Mouse (Mus musculus): ENCODE measurements around the gene Gm21994.
"Not testable (repeated sequence)": the region's sequence is repeated elsewhere in the genome, so short reads cannot be mapped to it uniquely, and the experiment has no call there.

Gm21994 gene

GRCm38 (mm10) chr2:150255491-150255890 lies at the start of gene Gm21994:
Gene Gm21994 (minus strand): TSS chr2:150255591.
- in situ Hi-C loops (cut with MseI, MboI) = not testable (repeated sequence)

- in situ Hi-C loops (cut with MseI, MboI) = no loop called here
Observed at GRCm38 (mm10) chr2:150299096-150299495, 43.7 kb upstream of the Gm21994 start.

GRCm38 (mm10) chr2:150293669-150294068 lies 38.3 kb upstream of the Gm21994 start:
- in situ Hi-C loops (cut with MseI, MboI) = no loop called here

- in situ Hi-C loops (cut with MseI, MboI) = not testable (repeated sequence)
Observed at GRCm38 (mm10) chr2:150257291-150257690, 1.9 kb upstream of the Gm21994 start, which contains the start of gene Gm14124. Gene Gm14124 (plus strand): TSS chr2:150257517.

- in situ Hi-C loops (cut with MseI, MboI) = not testable (repeated sequence)
Observed at GRCm38 (mm10) chr2:150256861-150257260, 1.5 kb upstream of the Gm21994 start.

DNA sequence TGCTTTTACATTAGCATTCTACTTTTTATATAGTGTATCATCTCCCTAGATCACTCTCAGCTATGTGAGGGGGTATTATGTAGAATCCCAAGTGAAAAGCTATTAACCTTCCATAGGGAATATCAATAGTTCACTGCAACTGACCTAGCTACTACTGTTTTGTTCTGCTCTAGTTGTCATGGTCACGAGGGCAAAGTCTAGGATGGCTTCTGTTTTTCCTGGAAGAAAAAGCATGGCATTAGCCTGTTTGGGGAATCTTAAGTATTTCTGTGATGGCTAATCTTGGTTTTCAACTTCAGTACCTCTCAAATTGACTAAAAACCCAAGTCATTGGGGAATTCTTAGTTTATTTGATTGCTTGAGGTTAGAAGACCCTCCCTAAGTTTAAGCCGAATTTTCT lies 12.2 kb downstream of the Gm21994 start:
- in situ Hi-C loops (cut with MseI, MboI) = no loop called here

DNA sequence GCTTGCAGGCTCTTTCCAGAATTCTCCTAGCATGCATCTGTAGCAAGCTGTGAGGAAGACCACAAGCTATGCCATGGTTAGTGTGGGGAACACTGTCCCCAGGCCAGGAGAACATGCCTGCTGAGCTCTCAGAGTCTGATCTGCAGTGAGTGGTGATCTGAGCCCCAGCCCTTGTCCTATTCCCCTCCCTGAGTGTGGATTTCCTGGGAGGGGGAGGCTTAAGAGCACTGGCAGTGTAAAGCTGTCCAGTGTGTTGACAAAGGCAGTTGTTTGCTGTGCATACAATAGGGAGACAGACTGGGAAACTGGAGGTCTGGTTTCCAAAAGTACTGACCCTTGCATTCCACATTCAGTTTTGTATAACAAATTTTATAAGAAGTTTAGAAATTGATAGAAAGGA lies 32.1 kb downstream of the Gm21994 start:
- in situ Hi-C loops (cut with MseI, MboI) = not testable (repeated sequence)

GRCm38 (mm10) chr2:150218363-150218725 lies 37.0 kb downstream of the Gm21994 start:
- in situ Hi-C loops (cut with MseI, MboI) = loop anchor here in 1 of 2 experiments (5.0 kb wide), 1 partner anchor 234 kb away; the partner anchor contains the start of gene Zfp442

DNA sequence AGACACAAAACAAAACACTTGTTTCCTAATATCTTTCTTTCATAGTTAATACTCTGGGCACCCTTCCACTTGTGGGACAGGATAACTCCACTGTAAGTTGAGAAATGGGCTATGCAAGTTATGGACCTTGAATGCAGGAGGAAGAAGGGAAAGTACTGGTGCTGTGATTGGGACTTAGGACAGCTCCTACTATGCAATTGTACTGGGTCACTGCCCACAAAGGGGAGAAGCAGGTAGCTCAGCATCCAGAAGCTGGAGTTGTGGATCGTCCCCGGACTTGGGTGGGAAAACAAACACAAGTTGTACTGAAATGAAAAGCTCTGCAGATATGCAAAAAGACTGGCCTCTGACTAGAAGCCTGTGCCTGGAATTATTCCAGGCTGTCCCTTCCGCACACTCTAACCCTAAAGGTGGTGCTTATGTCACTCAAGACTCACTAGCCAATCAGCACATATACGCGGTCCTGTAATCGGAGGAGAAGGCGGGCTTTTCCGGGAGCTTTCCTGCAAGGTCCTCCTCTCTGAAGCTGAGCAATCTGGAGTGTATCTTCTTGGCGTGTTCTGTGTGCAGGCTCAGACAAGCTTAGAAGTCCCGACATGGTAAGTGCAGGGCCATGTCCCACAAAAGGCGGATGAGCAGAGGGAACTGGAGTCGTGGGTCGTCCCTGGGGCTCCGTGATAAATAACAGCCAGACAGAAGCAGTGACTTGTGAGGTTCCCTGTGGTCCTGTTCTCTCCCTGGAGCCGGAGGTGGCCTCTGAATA lies 37.6 kb downstream of the Gm21994 start, which contains the start of gene Zfp937:
Zfp937 (plus strand) TSS at position 474 of the 763 bp plus-strand sequence.
- in situ Hi-C loops (cut with MseI, MboI) = loop anchor here in 1 of 2 experiments (5.0 kb wide), 1 partner anchor 235 kb away; the partner anchor contains the start of gene Zfp442

All from mouse trophoblast stem cell (cell line).